Comparison of ENCODE assay signal across 22 mouse cellular contexts in the genomic region with DNA sequence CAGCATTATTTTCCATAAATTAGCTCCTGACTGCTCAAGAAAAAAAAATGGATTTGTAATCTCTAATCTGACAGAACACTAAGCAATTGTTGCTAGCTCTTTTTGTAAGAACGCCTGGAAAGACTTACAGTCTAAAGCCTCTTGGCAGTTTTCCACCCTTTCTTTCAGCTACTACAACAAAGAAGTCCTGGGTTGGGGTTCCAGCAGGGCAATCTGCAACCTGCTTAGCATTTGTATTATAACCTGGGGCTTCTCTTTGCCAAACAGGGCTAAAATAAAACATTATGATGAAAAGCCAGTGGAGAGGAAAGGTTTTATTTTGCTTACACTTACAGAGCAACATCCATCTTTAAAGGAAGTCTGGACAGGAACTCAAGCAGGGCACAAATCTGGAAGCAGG. TPM values are rescaled to one million over a fixed set of nuclear protein-coding genes. Genes with fewer than 3 reads are reported as not detected.
A peak's percentile ranks its signal among the peaks of the same experiment; 100 is the strongest.
DNase-seq lines count a peak whose midpoint lies in the region; ATAC-seq and TF ChIP-seq lines count a peak whose summit lies in the region.
"Had no signal": no experiment of that assay in that cellular context is flagged by ENCODE, and none has a peak within 500 bp of the region (broad histone marks: within the 10 kb centered on the region; RNA-seq: fewer than 3 reads in every experiment).

No protein-coding gene starts in this region.

- intact Hi-C loops in heart, adult 2 months (cut with DNase I): no loop called here

- no peaks in the 10 kb centered on the region for H3K27me3 ChIP-seq in hindbrain, postnatal 0 days (ENCODE audit: insufficient read depth, low read length)
- H3K27me3 ChIP-seq in hindbrain, embryonic 11.5 days (ENCODE audit: control insufficient read depth, insufficient read depth, low read length): no peaks in the 10 kb centered on the region
- H3K27me3 ChIP-seq in heart, adult 2 months (ENCODE audit: control insufficient read depth, insufficient read depth, low read length): no peaks in the 10 kb centered on the region
- H3K27me3 ChIP-seq: limb, embryonic 15.5 days; liver, embryonic 15.5 days; neural tube, embryonic 15.5 days; stomach, embryonic 15.5 days had no signal

- 7% methylated on average over 1 of the region's 1 CpGs for WGBS in hindbrain, postnatal 0 days
- 30% methylated on average over 1 of the region's 1 CpGs for WGBS in hindbrain, embryonic 11.5 days
- whole genome bisulfite sequencing in heart, adult 2 months: 8% methylated on average over 1 of the region's 1 CpGs

- peak; percentile 1 for DNase-seq in cerebellum, adult 9-10 months
- peak; percentile 42 for DNase-seq in hindbrain, postnatal 0 days (ENCODE audit: low spot score)
- no peak for DNase-seq in hindbrain, embryonic 11.5 days (ENCODE audit: low spot score)
- peak; percentile 17 for DNase-seq in retina, postnatal 1 day
- DNase-seq in retina, embryonic 14.5 days (ENCODE audit: low spot score): no peak
- DNase-seq in telencephalon, adult 2 months (ENCODE audit: low read depth, low spot score): peak; percentile 10
- DNase-seq in heart, adult 2 months: no peak
- DNase-seq: gastrocnemius, adult 2 months; heart, postnatal 36 days; kidney, adult 18-20 months; lung, postnatal 10 days; thymus, adult 2 months had no signal

- TF ChIP-seq EP300 in heart, adult 2 months (IDR thresholded peaks at IDR 0.05; ENCODE audit: insufficient read depth, low read depth, low read length): no peak

- H3K4me2 ChIP-seq in hindbrain, postnatal 0 days (ENCODE audit: low read depth, low read length): no peak overlapping the region
- no peak overlapping the region for H3K4me2 ChIP-seq in hindbrain, embryonic 11.5 days (replicated peaks; ENCODE audit: low read depth, low read length)
- H3K4me2 ChIP-seq: limb, embryonic 15.5 days; liver, embryonic 15.5 days; neural tube, embryonic 15.5 days; stomach, embryonic 15.5 days had no signal

- no peaks in the 10 kb centered on the region for H3K9me3 ChIP-seq in hindbrain, postnatal 0 days (ENCODE audit: low read length)
- H3K9me3 ChIP-seq in hindbrain, embryonic 11.5 days (ENCODE audit: control insufficient read depth, low read length): no peaks in the 10 kb centered on the region
- H3K9me3 ChIP-seq: G1E; limb, embryonic 15.5 days; liver, embryonic 15.5 days; neural tube, embryonic 15.5 days; stomach, embryonic 15.5 days had no signal

- no peaks in the 10 kb centered on the region for H3K79me2 ChIP-seq in heart, adult 2 months (replicated peaks; ENCODE audit: control insufficient read depth, insufficient read depth, low read length)

- no peaks in the 10 kb centered on the region for H3K4me1 ChIP-seq in hindbrain, postnatal 0 days (ENCODE audit: insufficient read depth, low read length)
- no peaks in the 10 kb centered on the region for H3K4me1 ChIP-seq in hindbrain, embryonic 11.5 days (replicated peaks; ENCODE audit: control insufficient read depth, insufficient read depth, low read length)
- H3K4me1 ChIP-seq in heart, adult 2 months (ENCODE audit: control insufficient read depth, insufficient read depth, low read length): no peaks in the 10 kb centered on the region
- H3K4me1 ChIP-seq: limb, embryonic 15.5 days; liver, embryonic 15.5 days; neural tube, embryonic 15.5 days; stomach, embryonic 15.5 days had no signal

- H3K4me3 ChIP-seq in hindbrain, postnatal 0 days (ENCODE audit: low read length): no peak overlapping the region
- H3K4me3 ChIP-seq in hindbrain, embryonic 11.5 days (ENCODE audit: low read depth, low read length): no peak overlapping the region
- H3K4me3 ChIP-seq in heart, adult 2 months: no peak overlapping the region
- H3K4me3 ChIP-seq: gastrocnemius, adult 2 months; limb, embryonic 15.5 days; liver, embryonic 15.5 days; neural tube, embryonic 15.5 days; stomach, embryonic 15.5 days had no signal

- no peak overlapping the region for H3K27ac ChIP-seq in hindbrain, postnatal 0 days
- H3K27ac ChIP-seq in hindbrain, embryonic 11.5 days (ENCODE audit: low read depth, low read length): no peak overlapping the region
- H3K27ac ChIP-seq in heart, adult 2 months: no peak overlapping the region
- H3K27ac ChIP-seq: gastrocnemius, adult 2 months; kidney, postnatal 0 days; limb, embryonic 15.5 days; liver, embryonic 15.5 days; neural tube, embryonic 15.5 days; stomach, embryonic 15.5 days had no signal

- no peak overlapping the region for H3K9ac ChIP-seq in hindbrain, postnatal 0 days (replicated peaks; ENCODE audit: low read length)
- no peak overlapping the region for H3K9ac ChIP-seq in hindbrain, embryonic 11.5 days (ENCODE audit: low read depth, low read length)
- H3K9ac ChIP-seq in heart, adult 2 months (ENCODE audit: low read depth, low read length): no peak overlapping the region
- H3K9ac ChIP-seq: limb, embryonic 15.5 days; liver, embryonic 15.5 days; neural tube, embryonic 15.5 days; stomach, embryonic 15.5 days had no signal

- TF ChIP-seq POLR2A in heart, adult 2 months (IDR thresholded peaks at IDR 0.05; ENCODE audit: insufficient read depth, low read depth, low read length): no peak

- TF ChIP-seq CTCF in hindbrain, postnatal 0 days (IDR thresholded peaks at IDR 0.05; ENCODE audit: low read depth): no peak
- no peak for TF ChIP-seq CTCF in heart, adult 2 months (IDR thresholded peaks at IDR 0.05)

- no peak for ATAC-seq in cerebellum, adult (ENCODE audit: insufficient number of reproducible peaks, low FRiP score, low TSS enrichment)
- no peak for ATAC-seq in hindbrain, postnatal 0 days
- ATAC-seq in hindbrain, embryonic 11.5 days (ENCODE audit: low FRiP score): no peak

- H3K36me3 ChIP-seq in hindbrain, postnatal 0 days (ENCODE audit: insufficient read depth, low read length): no peaks in the 10 kb centered on the region
- H3K36me3 ChIP-seq in hindbrain, embryonic 11.5 days (ENCODE audit: control insufficient read depth, insufficient read depth, low read length): no peaks in the 10 kb centered on the region
- H3K36me3 ChIP-seq in heart, adult 2 months (ENCODE audit: control insufficient read depth, insufficient read depth, low read length): no peaks in the 10 kb centered on the region
- H3K36me3 ChIP-seq: G1E; limb, embryonic 15.5 days; liver, embryonic 15.5 days; neural tube, embryonic 15.5 days; stomach, embryonic 15.5 days had no signal

RNA-seq across cellular contexts. Expression of gene Tmc1, which starts 24.1 kb away (rescaled TPM):
- total RNA-seq in hindbrain, postnatal 0 days (2014; rRNA removed): 0.11 and 0.42 TPM in 2 replicates
- 0.13 TPM in 2 replicates for polyA plus RNA-seq in hindbrain, postnatal 0 days (2015; fragmentation: Nextera tagmentation; extraction: Ambion mirVana)
- 0.71 and 0.96 TPM in 2 replicates for polyA plus RNA-seq in hindbrain, embryonic 11.5 days (2014; fragmentation: Nextera tagmentation; extraction: Ambion mirVana)
- under 1 TPM in 1 of 2 experiments, not detected in 1; 0.14 TPM for total RNA-seq in heart, adult 2 months (2021)
- polyA plus RNA-seq in heart, adult 2 months (2012; rRNA removed): not detected in 2 replicates
- total RNA-seq: gastrocnemius, adult 2 months; heart, postnatal 36 days; layer of hippocampus, postnatal 14 days; megakaryocyte progenitor cell, adult 5-6 weeks had no signal
- polyA plus RNA-seq: G1E; heart, embryonic 14.5 days; kidney, postnatal 0 days; liver, embryonic 15.5 days had no signal

Comparison
In these comparisons a context has a peak if more than half of its experiments do, and no peak if none do; other contexts are left out.
1. DNase-seq: peak in cerebellum, adult 9-10 months (single experiment), hindbrain, postnatal 0 days (single experiment), retina, postnatal 1 day (single experiment) and telencephalon, adult 2 months (single experiment); none in hindbrain, embryonic 11.5 days (single experiment), retina, embryonic 14.5 days (single experiment) and heart, adult 2 months (0 of 2).